Mouse (Mus musculus) activated CD4-positive, CD25-positive, alpha-beta regulatory T cell, adult 4 months (primary cell): ENCODE measurements around the gene Col6a5. TPM values are rescaled to one million over a fixed set of nuclear protein-coding genes. Genes with fewer than 3 reads are reported as not detected.

Source experiments
- ATAC-seq: one replicate; pipeline ENCODE4 v1.8.0; 2017
- polyA plus RNA-seq, 2 experiments: library from polyadenylated mRNA; unstranded; fragments of 100-300 nt; shearing (Covaris generic); gene quantifications; one replicate each; pipeline ENCODE4 v1.2.1; 2017

Col6a5 gene
- not detected for polyA plus RNA-seq

GRCm38 (mm10) chr9:105960533-105960932 lies at the start of gene Col6a5:
TSS of gene Col6a5 (minus strand) at chr9:105960643.
- no peak for ATAC-seq

GRCm38 (mm10) chr9:105997955-105998354 lies 37.5 kb upstream of the Col6a5 start:
- ATAC-seq = no peak

GRCm38 (mm10) chr9:105992425-105992824 lies 32.0 kb upstream of the Col6a5 start:
- ATAC-seq = no peak

GRCm38 (mm10) chr9:105990099-105990498 lies 29.7 kb upstream of the Col6a5 start:
- ATAC-seq = no peak

- no peak for ATAC-seq
Observed at GRCm38 (mm10) chr9:105989468-105989867, 29.0 kb upstream of the Col6a5 start.

GRCm38 (mm10) chr9:105988096-105988495 lies 27.7 kb upstream of the Col6a5 start:
- no peak for ATAC-seq

- no peak for ATAC-seq
Observed at GRCm38 (mm10) chr9:105984931-105985519, 24.6 kb upstream of the Col6a5 start.

- no peak for ATAC-seq
Observed at GRCm38 (mm10) chr9:105978479-105978878, 18.0 kb upstream of the Col6a5 start.

GRCm38 (mm10) chr9:105976871-105977270 lies 16.4 kb upstream of the Col6a5 start:
- ATAC-seq = no peak

- ATAC-seq = no peak
Observed at GRCm38 (mm10) chr9:105976314-105976713, 15.9 kb upstream of the Col6a5 start.

GRCm38 (mm10) chr9:105973736-105974135 lies 13.3 kb upstream of the Col6a5 start:
- no peak for ATAC-seq

GRCm38 (mm10) chr9:105972031-105972430 lies 11.6 kb upstream of the Col6a5 start:
- no peak for ATAC-seq

GRCm38 (mm10) chr9:105971351-105971894 lies 11.0 kb upstream of the Col6a5 start:
- ATAC-seq = no peak

- no peak for ATAC-seq
Observed at GRCm38 (mm10) chr9:105970901-105971300, 10.5 kb upstream of the Col6a5 start.

- ATAC-seq = no peak
Observed at GRCm38 (mm10) chr9:105967976-105968375, 7.5 kb upstream of the Col6a5 start.

GRCm38 (mm10) chr9:105959116-105959515 lies 1.3 kb downstream of the Col6a5 start:
- no peak for ATAC-seq

- ATAC-seq = no peak
Observed at GRCm38 (mm10) chr9:105949755-105950154, 10.7 kb downstream of the Col6a5 start.

GRCm38 (mm10) chr9:105947577-105947976 lies 12.9 kb downstream of the Col6a5 start:
- ATAC-seq = no peak

- ATAC-seq = no peak
Observed at GRCm38 (mm10) chr9:105933816-105934215, 26.6 kb downstream of the Col6a5 start.

GRCm38 (mm10) chr9:105929287-105929686 lies 31.2 kb downstream of the Col6a5 start:
- no peak for ATAC-seq

GRCm38 (mm10) chr9:105928406-105929071 lies 31.9 kb downstream of the Col6a5 start:
- no peak for ATAC-seq

- no peak for ATAC-seq
Observed at GRCm38 (mm10) chr9:105923659-105924058, 36.8 kb downstream of the Col6a5 start.

GRCm38 (mm10) chr9:105915186-105915585 lies 45.3 kb downstream of the Col6a5 start:
- no peak for ATAC-seq

- no peak for ATAC-seq
Observed at GRCm38 (mm10) chr9:105910166-105910565, 50.3 kb downstream of the Col6a5 start.
